Mouse (Mus musculus) heart, embryonic 11.5 days (tissue): ENCODE measurements at regions not wholly inside any gene's neighbourhood (a gene's known extent, or its start where the extent isn't known, plus 50 kb on each side); places are given as distances from the start of the nearest gene placed in this dataset.

Experiments used
- ATAC-seq: fragments of 200-750 bp; cut with Nextera tagmentation; replicated peaks from 2 replicates; pipeline ENCODE4 v1.8.0; 2017; ENCODE audit warnings: moderate library complexity; ENCODE audit not compliant: insufficient number of reproducible peaks, low FRiP score, low TSS enrichment
- H3K27ac ChIP-seq: fragments of 300-500 bp; sonication (generic); 2 replicates; pipeline ENCODE4 v1.5.1; 2014; ENCODE audit warnings: mild to moderate bottlenecking, low read depth, low read length
- H3K27me3 ChIP-seq: fragments of 300-500 bp; sonication (generic); 2 replicates; pipeline ENCODE4 v1.6.1; 2014; ENCODE audit warnings: mild to moderate bottlenecking, low read length, mixed read lengths; ENCODE audit not compliant: control insufficient read depth, insufficient read depth
- H3K36me3 ChIP-seq: fragments of 300-500 bp; sonication (generic); 2 replicates; pipeline ENCODE4 v1.6.1; 2014; ENCODE audit warnings: mild to moderate bottlenecking, low read length, moderate library complexity, mixed read lengths; ENCODE audit not compliant: control insufficient read depth, insufficient read depth
- H3K4me1 ChIP-seq: fragments of 300-500 bp; sonication (generic); 2 replicates; pipeline ENCODE4 v1.6.1; 2014; ENCODE audit warnings: low read length; ENCODE audit not compliant: control insufficient read depth, insufficient read depth
- H3K4me2 ChIP-seq: fragments of 300-500 bp; sonication (generic); 2 replicates; pipeline ENCODE4 v1.6.1; 2014; ENCODE audit warnings: mild to moderate bottlenecking, moderate library complexity
- H3K4me3 ChIP-seq: fragments of 300-500 bp; sonication (generic); 2 replicates; pipeline ENCODE4 v1.5.1; 2014; ENCODE audit warnings: low read depth, low read length
- H3K9ac ChIP-seq: fragments of 300-500 bp; sonication (generic); 2 replicates; pipeline ENCODE4 v1.6.1; 2014; ENCODE audit warnings: mild to moderate bottlenecking, low read depth, low read length, moderate library complexity
- H3K9me3 ChIP-seq: fragments of 300-500 bp; sonication (generic); replicated peaks from 2 replicates; pipeline ENCODE4 v1.6.1; 2016; ENCODE audit warnings: low read length; ENCODE audit not compliant: control insufficient read depth
- WGBS: fragments of 180-500 bp; shearing (Covaris S2); extraction: QIAGEN DNeasy Blood & Tissue Kit; methylation state at CpG from one replicate; pipeline ENCODE4 v1.1.7; 2014; ENCODE audit not compliant: insufficient replicate concordance; 5-methylcytosine and 5-hydroxymethylcytosine counted together

GRCm38 (mm10) chr16:95202126-95202883, 55.1 kb upstream of the Kcnj15 start:
- no peak for ATAC-seq
- WGBS, result 70% methylated on average over 7 of the region's 7 CpGs
- H3K9ac ChIP-seq, result no peak overlapping the region
- H3K4me1 ChIP-seq, result no peaks in the 10 kb centered on the region
- H3K4me3 ChIP-seq, result no peak overlapping the region
- H3K9me3 ChIP-seq, result no peaks in the 10 kb centered on the region
- H3K36me3 ChIP-seq, result no peaks in the 10 kb centered on the region
- no peak overlapping the region for H3K4me2 ChIP-seq
- H3K27me3 ChIP-seq, result no peaks in the 10 kb centered on the region
- no peak overlapping the region for H3K27ac ChIP-seq

- Histone ChIP-seq H3K9ac (no peak overlapping the region), H3K4me3 (no peak overlapping the region), H3K4me2 (no peak overlapping the region), H3K4me1 (no peaks in the 10 kb centered on the region), H3K9me3 (no peaks in the 10 kb centered on the region), H3K36me3 (no peaks in the 10 kb centered on the region), H3K27ac (no peak overlapping the region), H3K27me3 (no peaks in the 10 kb centered on the region)
- 87% methylated on average over 3 of the region's 3 CpGs for WGBS
- ATAC-seq, result no peak
Measured at GRCm38 (mm10) chr16:95203026-95203425, 54.3 kb upstream of the Kcnj15 start.

GRCm38 (mm10) chr16:95203790-95204189, 53.6 kb upstream of the Kcnj15 start:
- Histone ChIP-seq H3K27me3 (no peaks in the 10 kb centered on the region), H3K36me3 (no peaks in the 10 kb centered on the region), H3K4me2 (no peak overlapping the region), H3K9ac (no peak overlapping the region), H3K4me1 (no peaks in the 10 kb centered on the region), H3K4me3 (no peak overlapping the region), H3K9me3 (no peaks in the 10 kb centered on the region), H3K27ac (no peak overlapping the region)
- ATAC-seq, result no peak
- 83% methylated on average over 3 of the region's 3 CpGs for WGBS

- no peak overlapping the region for H3K9ac ChIP-seq
- H3K4me1 ChIP-seq, result no peaks in the 10 kb centered on the region
- H3K9me3 ChIP-seq, result no peaks in the 10 kb centered on the region
- H3K27me3 ChIP-seq, result no peaks in the 10 kb centered on the region
- 85% methylated on average over 6 of the region's 6 CpGs for WGBS
- no peak for ATAC-seq
- H3K36me3 ChIP-seq, result no peaks in the 10 kb centered on the region
- no peak overlapping the region for H3K4me2 ChIP-seq
- no peak overlapping the region for H3K4me3 ChIP-seq
- no peak overlapping the region for H3K27ac ChIP-seq
Measured at GRCm38 (mm10) chr16:95204507-95204906, 52.9 kb upstream of the Kcnj15 start.

- 85% methylated on average over 5 of the region's 5 CpGs for WGBS
- no peaks in the 10 kb centered on the region for H3K9me3 ChIP-seq
- no peak overlapping the region for H3K4me2 ChIP-seq
- no peaks in the 10 kb centered on the region for H3K36me3 ChIP-seq
- no peak overlapping the region for H3K27ac ChIP-seq
- H3K27me3 ChIP-seq, result no peaks in the 10 kb centered on the region
- H3K4me3 ChIP-seq, result no peak overlapping the region
- no peak for ATAC-seq
- H3K4me1 ChIP-seq, result no peaks in the 10 kb centered on the region
- no peak overlapping the region for H3K9ac ChIP-seq
Measured at GRCm38 (mm10) chr16:95206445-95206844, 50.9 kb upstream of the Kcnj15 start.

GRCm38 (mm10) chr16:95207547-95207946, 49.8 kb upstream of the Kcnj15 start:
- H3K36me3 ChIP-seq, result no peaks in the 10 kb centered on the region
- no peaks in the 10 kb centered on the region for H3K4me1 ChIP-seq
- H3K27ac ChIP-seq, result no peak overlapping the region
- H3K9me3 ChIP-seq, result no peaks in the 10 kb centered on the region
- no peak for ATAC-seq
- no peak overlapping the region for H3K4me3 ChIP-seq
- no peaks in the 10 kb centered on the region for H3K27me3 ChIP-seq
- H3K9ac ChIP-seq, result no peak overlapping the region
- 77% methylated on average over 6 of the region's 6 CpGs for WGBS
- H3K4me2 ChIP-seq, result no peak overlapping the region
